ENCODE assay signal across 7 mouse cellular contexts in the genomic region with DNA sequence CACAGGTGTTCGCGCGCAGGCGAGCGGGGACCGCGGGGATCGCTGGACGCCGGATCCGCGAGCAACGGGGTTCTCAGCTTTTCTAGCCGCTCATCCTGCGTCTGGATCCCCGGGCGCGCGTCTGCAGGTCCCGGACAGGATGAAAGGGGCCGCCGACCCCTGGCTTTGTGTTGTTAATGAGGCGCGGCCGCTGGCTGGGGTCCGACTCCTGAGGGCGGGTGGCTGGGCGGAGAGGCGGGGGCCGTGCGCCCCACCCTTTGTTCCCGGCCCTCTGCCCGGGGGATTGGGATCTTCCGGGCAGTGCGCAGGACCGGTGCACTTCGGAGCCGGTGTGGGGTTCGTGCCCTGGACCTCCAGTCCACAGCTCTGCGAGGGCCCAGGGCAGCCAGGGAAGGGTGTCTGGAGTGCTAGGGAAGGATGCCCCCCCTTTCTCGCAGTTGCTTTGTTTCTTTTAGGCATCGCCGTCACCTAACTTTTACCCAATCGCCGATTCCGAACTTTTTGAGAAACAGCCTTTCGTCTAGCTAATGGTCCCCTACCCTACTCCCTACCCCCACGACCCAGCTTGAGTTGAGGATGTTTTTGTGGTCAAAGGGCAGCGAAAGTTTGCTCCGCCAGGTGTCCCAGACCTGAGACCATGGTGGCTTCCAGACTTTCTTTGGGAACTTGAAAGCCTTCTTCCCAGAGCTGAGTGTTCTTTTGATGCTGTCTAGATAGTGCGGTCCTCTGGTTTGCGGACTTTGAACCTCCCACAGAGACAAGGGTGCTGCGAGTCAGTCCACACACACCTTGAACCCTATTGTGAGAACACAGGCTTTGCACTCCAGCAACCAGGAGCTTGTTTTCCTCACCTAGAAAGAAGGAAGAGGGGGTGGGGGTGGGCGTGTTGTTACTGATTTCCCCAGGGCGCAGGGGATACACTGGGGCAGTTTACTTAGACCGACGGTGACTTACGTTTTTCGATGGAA. TPM values are rescaled to one million over a fixed set of nuclear protein-coding genes. Genes with fewer than 3 reads are reported as not detected.
A peak's percentile ranks its signal among the peaks of the same experiment; 100 is the strongest.
DNase-seq lines count a peak whose midpoint lies in the region; ATAC-seq lines count a peak whose summit lies in the region.

No protein-coding gene starts in this region.

- H3K27me3 ChIP-seq in embryonic facial prominence, embryonic 11.5 days (ENCODE audit: control insufficient read depth, insufficient read depth, low read length), result no peaks in the 10 kb centered on the region
- H3K27me3 ChIP-seq in heart, embryonic 13.5 days (replicated peaks), result 0 out of 2 replicates have a peak, but pooled peaks cover 5% of the 10 kb centered on the region
- H3K27me3 ChIP-seq in midbrain, embryonic 10.5 days (ENCODE audit: low read depth, poor library complexity, severe bottlenecking), result peaks cover 54% of the 10 kb centered on the region

- ATAC-seq in embryonic facial prominence, embryonic 11.5 days (replicated peaks; ENCODE audit: insufficient number of reproducible peaks, low FRiP score, low TSS enrichment, low read depth), result peak; percentile 45; the same call in 1 of the 2 replicates
- peak; percentile 33; the same call in 1 of the 2 replicates for ATAC-seq in heart, embryonic 13.5 days (ENCODE audit: extremely low read depth, insufficient number of reproducible peaks, low FRiP score, low TSS enrichment)

- H3K4me3 ChIP-seq in embryonic facial prominence, embryonic 11.5 days (ENCODE audit: low read depth, low read length), result peak overlapping the region; percentile 93
- peak overlapping the region; percentile 96 for H3K4me3 ChIP-seq in heart, embryonic 13.5 days
- peak overlapping the region; percentile 92 for H3K4me3 ChIP-seq in midbrain, embryonic 10.5 days

- peak; percentile 26 to 29 for DNase-seq in urinary bladder, adult 18-20 months (ENCODE audit: low spot score in 2 of 2)
- DNase-seq in urinary bladder, adult 2 months (ENCODE audit: low spot score), result no peak
- DNase-seq in embryonic facial prominence, embryonic 11.5 days (ENCODE audit: low spot score), result peak; percentile 53
- DNase-seq in kidney, postnatal 25 days, result peak; percentile 45 to 56
- DNase-seq in midbrain, embryonic 10.5 days (ENCODE audit: low spot score), result peak; percentile 83
- peak; percentile 71 for DNase-seq in testis, postnatal 10 days (ENCODE audit: low spot score)

- H3K9me3 ChIP-seq in embryonic facial prominence, embryonic 11.5 days (replicated peaks; ENCODE audit: control insufficient read depth, low read length), result no peaks in the 10 kb centered on the region
- H3K9me3 ChIP-seq in heart, embryonic 13.5 days, result no peaks in the 10 kb centered on the region
- no peaks in the 10 kb centered on the region for H3K9me3 ChIP-seq in midbrain, embryonic 10.5 days (replicated peaks)

- no peaks in the 10 kb centered on the region for H3K36me3 ChIP-seq in embryonic facial prominence, embryonic 11.5 days (replicated peaks; ENCODE audit: control insufficient read depth, insufficient read depth, low read depth, low read length)
- H3K36me3 ChIP-seq in heart, embryonic 13.5 days, result no peaks in the 10 kb centered on the region
- no peaks in the 10 kb centered on the region for H3K36me3 ChIP-seq in midbrain, embryonic 10.5 days

- peak overlapping the region; percentile 83 for H3K9ac ChIP-seq in embryonic facial prominence, embryonic 11.5 days (replicated peaks; ENCODE audit: low read length)
- H3K9ac ChIP-seq in heart, embryonic 13.5 days, result peak overlapping the region; percentile 91

- H3K4me2 ChIP-seq in embryonic facial prominence, embryonic 11.5 days (ENCODE audit: low read depth, low read length), result peak overlapping the region; percentile 81
- peak overlapping the region; percentile 91 for H3K4me2 ChIP-seq in heart, embryonic 13.5 days

- peaks cover 6% of the 10 kb centered on the region for H3K4me1 ChIP-seq in embryonic facial prominence, embryonic 11.5 days (ENCODE audit: control insufficient read depth, insufficient read depth, low read length)
- H3K4me1 ChIP-seq in heart, embryonic 13.5 days, result peaks cover 32% of the 10 kb centered on the region
- peaks cover 56% of the 10 kb centered on the region for H3K4me1 ChIP-seq in midbrain, embryonic 10.5 days

- peak overlapping the region; percentile 86 for H3K27ac ChIP-seq in embryonic facial prominence, embryonic 11.5 days (replicated peaks; ENCODE audit: low read depth, low read length)
- peak overlapping the region; percentile 63; the same call in 1 of the 2 replicates for H3K27ac ChIP-seq in heart, embryonic 13.5 days (replicated peaks)
- peak overlapping the region; percentile 94 for H3K27ac ChIP-seq in midbrain, embryonic 10.5 days (replicated peaks)

- under 1% methylated on average over 59 of the region's 59 CpGs for WGBS in embryonic facial prominence, embryonic 11.5 days
- WGBS in heart, embryonic 13.5 days, result under 1% methylated on average over 59 of the region's 59 CpGs
- WGBS in midbrain, embryonic 10.5 days, result under 1% methylated on average over 59 of the region's 59 CpGs

RNA-seq across cellular contexts. Expression of a gene that starts 0.8 kb away (rescaled TPM):
- polyA plus RNA-seq in urinary bladder, adult 2 months (2012; rRNA removed), result 6.3 and 7.1 TPM in 2 replicates
- 6.7 and 6.9 TPM in 2 replicates for polyA plus RNA-seq in embryonic facial prominence, embryonic 11.5 days (2014; fragmentation: Nextera tagmentation; extraction: Ambion mirVana)
- polyA plus RNA-seq in heart, embryonic 13.5 days (2015; fragmentation: Nextera tagmentation; extraction: Ambion mirVana), result 1.3 and 1.5 TPM in 2 replicates
- 6.4 and 7.6 TPM in 2 replicates for polyA plus RNA-seq in midbrain, embryonic 10.5 days (2016; fragmentation: Nextera tagmentation; extraction: Ambion mirVana)

RNA-seq across cellular contexts. Expression of a gene that starts 45.3 kb away (rescaled TPM):
- 0.15 and 0.21 TPM in 2 replicates for polyA plus RNA-seq in urinary bladder, adult 2 months (2012; rRNA removed)
- polyA plus RNA-seq in embryonic facial prominence, embryonic 11.5 days (2014; fragmentation: Nextera tagmentation; extraction: Ambion mirVana), result 1.4 and 3.4 TPM in 2 replicates
- 0.20 and 1.1 TPM in 2 replicates for polyA plus RNA-seq in heart, embryonic 13.5 days (2015; fragmentation: Nextera tagmentation; extraction: Ambion mirVana)
- polyA plus RNA-seq in midbrain, embryonic 10.5 days (2016; fragmentation: Nextera tagmentation; extraction: Ambion mirVana), result 0.39 and 1.1 TPM in 2 replicates
